Mouse (Mus musculus) bone marrow macrophage, adult 2 months (primary cell): ENCODE results near the gene Chrm4.

Experiments used
- CTCF ChIP-seq: IDR thresholded peaks from 2 replicates; pipeline ENCODE4 v1.5.1; 2012; ENCODE audit warnings: low read depth, mild to moderate bottlenecking, low read length, moderate library complexity
- POLR2A ChIP-seq: IDR thresholded peaks from 2 replicates; pipeline ENCODE4 v1.6.1; 2012; ENCODE audit warnings: mild to moderate bottlenecking, low read depth, low read length, borderline replicate concordance

GRCm38 (mm10) chr2:91895401-91895800 lies 31.6 kb upstream of the Chrm4 start:
- TF ChIP-seq CTCF = no peak
- TF ChIP-seq POLR2A = no peak
